Mouse (Mus musculus): ENCODE data around the gene Trim14.

DNA sequence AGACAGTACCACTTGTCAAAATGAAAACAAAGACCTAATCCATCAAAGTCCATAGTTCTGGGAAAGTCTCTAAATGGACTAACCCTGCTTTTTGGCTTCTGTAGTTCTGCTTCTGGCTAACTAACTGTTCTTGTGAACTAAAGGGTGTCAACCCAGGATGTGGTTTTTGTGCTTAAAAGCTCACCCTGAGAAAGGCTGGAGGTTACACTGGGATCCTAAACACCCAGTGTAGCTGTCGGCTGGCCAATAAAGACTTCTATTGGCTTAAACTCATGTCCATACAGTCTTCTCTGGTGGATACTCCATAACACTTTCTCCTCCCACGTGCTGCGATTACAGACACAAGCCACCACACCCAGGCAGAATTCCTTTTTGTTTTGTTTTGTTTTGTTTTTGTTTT, 9.7 kb downstream of the Trim14 start:
- no peak for TF ChIP-seq CTCF (IDR thresholded peaks at IDR 0.05)
- no peak for TF ChIP-seq EP300 (IDR thresholded peaks at IDR 0.05)
